Mouse (Mus musculus) brain, embryonic 14.5 days (tissue): ENCODE results near the gene G430095P16Rik.

ENCODE experiments used
- CTCF ChIP-seq: fragments of 200-500 bp; IDR thresholded peaks from 2 replicates; pipeline ENCODE4 v1.5.1; 2012; ENCODE audit warnings: inconsistent platforms, mild to moderate bottlenecking, moderate library complexity, borderline replicate concordance; ENCODE audit not compliant: insufficient read depth, insufficient read length; ENCODE audit errors: extremely low read depth
- POLR2A ChIP-seq: fragments of 200-500 bp; IDR thresholded peaks from 2 replicates; pipeline ENCODE4 v1.6.1; 2012; ENCODE audit warnings: mild to moderate bottlenecking, inconsistent platforms, borderline replicate concordance; ENCODE audit not compliant: poor library complexity, insufficient read depth, insufficient read length, severe bottlenecking; ENCODE audit errors: extremely low read depth

DNA sequence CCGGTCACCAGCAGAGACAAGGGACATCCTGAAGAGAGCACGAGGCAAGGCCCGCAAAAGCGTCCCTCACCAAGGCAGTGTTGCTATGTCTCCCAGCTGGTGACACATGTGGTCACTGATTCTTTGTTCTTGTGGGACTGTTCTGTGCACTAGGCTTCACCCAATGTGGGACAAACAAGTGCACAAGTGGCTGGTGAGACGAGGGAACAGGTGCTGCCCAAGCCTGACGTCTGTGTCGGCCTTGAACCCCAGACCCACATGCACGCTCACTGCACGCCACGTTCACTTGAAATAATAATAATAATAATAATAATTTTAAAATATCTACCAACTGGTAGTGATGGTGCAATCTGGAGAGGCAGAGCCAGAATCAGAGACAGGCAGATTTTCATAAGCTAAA lies 36.9 kb downstream of the G430095P16Rik start:
- no peak for TF ChIP-seq CTCF
- no peak for TF ChIP-seq POLR2A
